Mouse (Mus musculus): ENCODE results near the gene Trim65. TPM values are rescaled to one million over a fixed set of nuclear protein-coding genes. Genes with fewer than 3 reads are reported as not detected.

Gene Trim65
- polyA plus RNA-seq (2012; rRNA removed; ENCODE audit: low replicate concordance) = 20.6 and 27.9 TPM in 2 replicates

DNA sequence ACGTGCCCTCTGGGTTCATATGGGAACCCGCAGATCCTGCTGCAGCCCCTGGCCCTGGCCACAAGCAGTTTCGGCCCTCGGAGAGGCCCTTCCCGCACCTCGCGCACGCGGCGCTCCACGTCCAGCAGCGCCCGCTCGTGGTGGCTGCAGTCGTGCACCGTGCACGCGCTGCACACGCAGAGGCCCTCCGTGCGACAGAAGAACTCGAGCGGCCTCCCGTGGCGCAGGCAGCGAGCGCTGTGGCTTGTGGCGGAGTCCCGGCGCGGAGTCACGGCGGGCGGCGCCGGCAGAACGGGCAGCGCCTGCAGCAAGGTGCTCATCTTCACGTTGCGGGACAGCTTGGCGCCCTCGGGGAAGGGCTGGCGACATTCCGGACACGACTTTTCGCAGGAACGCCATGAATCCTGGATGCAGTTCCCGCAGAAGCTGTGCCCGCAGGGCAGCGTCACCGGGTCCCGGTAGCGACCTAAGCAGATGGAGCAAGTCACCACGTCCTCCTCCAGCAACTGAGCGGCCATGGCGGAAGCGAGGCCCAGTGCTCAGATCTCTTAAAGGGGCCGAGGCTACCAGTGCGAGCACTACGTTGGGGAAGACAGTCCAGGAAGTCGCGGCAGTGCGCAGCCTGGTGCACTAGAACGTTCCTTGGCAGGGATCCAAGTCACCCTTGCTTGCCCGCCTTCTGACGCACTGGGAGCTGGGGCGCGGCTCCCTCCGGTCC, at the start of gene Trim65:
Gene Trim65, minus strand, starts transcription at position 641 of the 718 bp plus-strand sequence.

DNA sequence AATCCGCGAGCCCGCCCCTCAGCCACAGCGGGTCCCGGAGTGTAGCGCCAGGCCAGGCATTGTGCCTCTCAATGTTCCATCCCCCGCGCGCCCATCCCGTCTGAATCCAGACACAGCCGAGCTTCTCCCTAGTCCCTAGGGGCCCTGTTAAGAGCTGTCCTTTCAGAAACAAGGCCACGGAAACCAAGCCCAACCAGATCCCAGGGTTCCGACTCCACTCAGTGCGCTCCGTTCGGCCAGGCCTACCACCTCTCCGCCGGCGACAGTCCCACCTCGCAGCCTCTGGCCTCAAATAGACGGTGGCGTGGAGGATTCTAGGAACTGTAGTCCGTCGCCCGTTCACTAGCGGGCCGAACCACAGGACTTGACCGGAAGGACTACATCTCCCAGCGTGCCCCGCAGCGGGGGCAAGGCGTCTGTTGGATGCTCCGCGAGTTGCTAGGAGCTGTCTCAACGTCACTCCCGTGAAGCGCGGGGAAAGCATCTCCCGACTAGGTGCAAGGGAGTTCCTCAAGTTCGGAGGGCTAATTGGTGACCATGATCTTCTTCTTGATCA, 37.0 kb upstream of the Trim65 start, which contains the start of gene Fbf1:
Gene Fbf1, minus strand, starts transcription at position 283 of the 556 bp plus-strand sequence.

DNA sequence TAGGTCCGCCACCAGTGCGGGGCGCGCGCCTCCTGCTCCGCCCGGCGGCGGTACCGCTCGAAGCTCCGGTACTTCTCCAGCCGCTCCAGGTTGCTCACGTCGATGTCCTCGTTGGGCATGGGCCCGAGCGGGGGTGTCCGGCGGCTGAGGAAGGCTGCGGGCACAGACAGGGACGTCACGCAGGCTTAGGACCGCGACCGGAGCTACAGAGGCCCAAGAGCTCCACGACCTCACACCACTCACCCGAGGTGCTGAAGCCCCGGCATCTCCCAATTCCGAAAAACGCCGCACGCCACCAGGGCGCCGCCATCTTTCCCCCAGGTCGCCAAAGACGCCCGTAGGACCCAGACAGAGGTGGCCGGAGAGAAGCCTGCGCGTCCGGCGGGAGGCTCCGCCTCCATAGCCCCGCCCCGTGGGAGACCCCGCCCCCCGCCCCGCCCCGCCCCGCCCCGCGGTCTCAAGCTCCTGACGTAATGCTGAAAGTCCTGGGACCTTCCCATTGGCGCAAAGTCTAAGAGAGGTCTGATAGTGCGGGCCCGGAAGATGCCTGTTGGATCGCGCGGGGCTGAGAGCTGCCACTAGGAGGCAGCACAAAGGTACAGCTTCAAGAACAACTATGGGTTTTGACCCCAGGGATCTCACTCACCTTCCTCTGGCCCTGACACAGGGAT, 7.7 kb upstream of the Trim65 start, which contains the start of gene Mrpl38:
Gene Mrpl38, minus strand, starts transcription at position 401 of the 671 bp plus-strand sequence.

DNA sequence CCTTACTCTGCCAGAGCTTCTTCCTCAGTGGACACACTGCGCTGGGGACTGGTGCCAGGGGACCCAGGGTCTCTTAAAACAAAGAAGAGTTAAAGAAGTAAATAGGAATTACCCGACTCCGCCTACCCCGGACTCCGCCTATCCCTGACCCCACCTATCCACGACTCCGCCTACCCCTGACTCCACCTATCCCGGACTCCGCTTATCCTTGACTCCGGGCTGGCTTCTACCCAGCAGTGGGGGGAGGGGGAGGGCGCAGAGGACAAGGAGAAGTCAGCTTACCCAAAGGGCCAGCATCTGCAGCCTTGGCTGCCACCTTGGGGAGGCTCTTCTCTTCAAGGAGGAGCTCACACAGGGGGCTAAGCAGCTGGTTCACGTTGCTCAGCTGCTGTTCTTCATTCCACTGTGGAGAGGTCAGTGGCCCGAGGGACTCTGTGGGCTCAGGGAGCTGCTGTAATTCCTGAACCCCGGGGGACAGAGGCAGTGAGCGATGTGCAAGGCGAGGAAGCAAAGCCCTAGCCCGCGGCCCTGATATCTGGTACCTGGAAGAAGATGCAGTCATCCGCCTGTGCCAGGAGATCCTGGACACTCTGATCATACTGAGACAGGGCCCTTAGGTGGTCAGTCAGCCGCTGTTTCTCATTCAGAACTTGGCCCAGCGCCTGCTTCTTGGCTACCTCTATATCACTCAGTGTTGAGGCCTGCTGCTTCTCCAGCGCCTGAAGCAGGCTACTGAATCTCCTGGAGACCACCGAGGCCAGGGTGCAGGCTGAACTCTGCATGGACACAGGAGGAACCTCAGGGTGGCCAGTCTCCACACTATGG, 3.6 kb downstream of the Trim65 start, which contains the start of gene Trim47:
Gene Trim47, minus strand, starts transcription at position 55 of the 825 bp plus-strand sequence.

DNA sequence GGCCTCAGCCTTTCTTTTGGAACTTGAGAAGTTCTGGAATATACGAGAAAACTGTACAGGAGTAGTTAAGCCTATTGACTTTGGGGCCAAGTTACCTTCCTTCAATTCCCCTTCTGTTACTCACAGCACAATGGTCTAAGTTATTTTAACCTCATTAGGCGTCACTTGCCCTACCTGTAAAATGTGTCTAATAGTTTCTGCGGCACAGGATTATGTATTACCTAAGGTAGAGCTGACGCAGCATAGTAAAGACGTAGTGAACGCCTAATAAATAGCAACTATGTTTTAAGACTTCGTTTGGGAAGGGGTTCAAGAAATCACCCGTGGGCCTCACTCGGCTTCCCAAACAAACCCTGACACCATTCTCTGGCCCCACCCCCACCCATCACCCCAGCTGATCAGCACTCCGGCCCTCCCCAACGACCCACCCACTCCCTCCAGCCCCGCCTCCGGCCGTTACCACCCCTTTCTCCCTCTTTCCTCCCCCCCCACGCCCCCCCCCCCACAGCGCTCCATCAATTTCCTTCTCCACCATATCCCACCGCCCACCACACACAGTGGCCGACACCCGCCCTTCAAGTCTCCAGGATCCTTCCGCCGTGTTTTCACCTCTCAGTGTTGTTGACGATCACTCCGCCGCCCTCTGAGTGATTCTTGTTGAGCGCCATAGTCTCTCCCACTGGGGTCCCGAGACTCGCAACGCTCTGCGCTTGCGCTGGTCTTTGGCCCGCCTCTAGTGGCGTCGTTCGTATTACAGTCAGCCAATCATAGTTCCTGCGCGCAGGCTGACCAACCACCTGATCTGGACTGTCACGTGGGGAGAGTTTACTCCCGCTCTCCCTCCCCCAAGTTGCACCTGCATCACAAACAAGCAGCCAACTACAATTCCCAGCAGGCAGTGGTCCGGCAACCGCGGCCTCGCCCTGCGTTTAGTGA, 44.4 kb downstream of the Trim65 start, which contains the start of gene Wbp2:
Gene Wbp2, minus strand, starts transcription at position 738 of the 936 bp plus-strand sequence.

DNA sequence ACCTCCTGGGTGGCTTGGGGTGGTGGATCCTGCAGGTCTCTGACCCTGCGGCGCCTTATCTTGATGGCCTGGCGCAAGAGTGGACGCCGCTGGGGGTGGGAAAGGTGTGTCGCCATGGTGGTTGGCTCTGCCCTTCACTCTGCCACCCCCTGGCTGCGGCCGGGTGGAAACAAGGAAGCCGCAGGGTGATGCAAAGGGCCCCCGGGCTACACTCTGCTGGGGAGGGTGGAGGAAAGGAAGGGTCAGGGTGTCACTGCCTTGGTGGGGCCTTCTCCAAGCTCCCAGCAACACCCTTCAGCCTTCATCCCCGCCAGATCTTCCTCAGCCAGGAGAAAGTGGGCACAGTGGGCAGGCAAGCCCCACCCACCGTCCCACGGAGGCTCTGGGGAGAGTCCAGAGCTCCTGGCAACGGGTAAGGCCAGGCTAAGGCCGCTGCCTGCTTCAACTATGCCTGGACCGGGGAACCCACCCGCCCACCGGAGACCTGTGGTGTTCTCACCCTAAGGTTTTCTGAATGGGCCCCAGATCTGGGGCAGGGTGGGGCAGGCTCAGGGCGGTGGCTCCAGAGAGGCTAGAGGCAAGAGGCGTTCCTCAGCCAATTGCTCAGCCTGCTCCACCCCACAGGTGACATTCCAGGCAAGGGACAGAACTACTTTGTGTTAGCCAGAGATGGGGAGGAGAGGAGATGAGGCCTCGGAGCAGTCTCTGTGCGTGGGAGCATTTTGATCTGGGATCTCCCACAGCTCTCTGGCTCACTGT, 53.3 kb downstream of the Trim65 start, which contains the start of gene Unc13d:
Gene Unc13d, minus strand, starts transcription at position 516 of the 759 bp plus-strand sequence.

Other genes with a start within 250 kb of the Trim65 start
- 3.0 and 3.3 TPM in 2 replicates for gene Smim5, start 231.2 kb downstream of the Trim65 start, polyA plus RNA-seq (2012; rRNA removed; ENCODE audit: low replicate concordance)
- not detected in 2 replicates for gene Smim6, start 219.1 kb downstream of the Trim65 start, polyA plus RNA-seq (2012; rRNA removed; ENCODE audit: low replicate concordance)
- gene Sap30bp, start 197.8 kb downstream of the Trim65 start, polyA plus RNA-seq (2012; rRNA removed; ENCODE audit: low replicate concordance) = 24.7 and 26.8 TPM in 2 replicates
- 23.9 TPM in 2 replicates for gene Recql5, start 197.7 kb downstream of the Trim65 start, polyA plus RNA-seq (2012; rRNA removed; ENCODE audit: low replicate concordance)
- gene Itgb4, start 156.4 kb downstream of the Trim65 start, polyA plus RNA-seq (2012; rRNA removed; ENCODE audit: low replicate concordance) = 16.0 and 21.4 TPM in 2 replicates
- 28.6 and 54.6 TPM in 2 replicates for gene Galk1, start 118.4 kb downstream of the Trim65 start, polyA plus RNA-seq (2012; rRNA removed; ENCODE audit: low replicate concordance)
- 102 and 188 TPM in 2 replicates for gene H3f3b, start 103.2 kb downstream of the Trim65 start, polyA plus RNA-seq (2012; rRNA removed; ENCODE audit: low replicate concordance)
- 37.4 and 48.0 TPM in 2 replicates for gene Unk, start 100.8 kb downstream of the Trim65 start, polyA plus RNA-seq (2012; rRNA removed; ENCODE audit: low replicate concordance)
- 14.4 and 37.9 TPM in 2 replicates for gene Unc13d, start 53.2 kb downstream of the Trim65 start, polyA plus RNA-seq (2012; rRNA removed; ENCODE audit: low replicate concordance)
- 291 and 325 TPM in 2 replicates for gene Wbp2, start 44.1 kb downstream of the Trim65 start, polyA plus RNA-seq (2012; rRNA removed; ENCODE audit: low replicate concordance)
- gene Trim47, start 3.9 kb downstream of the Trim65 start, polyA plus RNA-seq (2012; rRNA removed; ENCODE audit: low replicate concordance) = 42.5 and 95.6 TPM in 2 replicates
- 44.1 and 64.5 TPM in 2 replicates for gene Mrpl38, start 7.7 kb upstream of the Trim65 start, polyA plus RNA-seq (2012; rRNA removed; ENCODE audit: low replicate concordance)
- 22.1 and 23.9 TPM in 2 replicates for gene Fbf1, start 37.0 kb upstream of the Trim65 start, polyA plus RNA-seq (2012; rRNA removed; ENCODE audit: low replicate concordance)
- 22.2 and 23.8 TPM in 2 replicates for gene Ten1, start 67.7 kb upstream of the Trim65 start, polyA plus RNA-seq (2012; rRNA removed; ENCODE audit: low replicate concordance)
- gene Acox1, start 67.9 kb upstream of the Trim65 start, polyA plus RNA-seq (2012; rRNA removed; ENCODE audit: low replicate concordance) = 109 and 191 TPM in 2 replicates
- gene Evpl, start 106.9 kb upstream of the Trim65 start, polyA plus RNA-seq (2012; rRNA removed; ENCODE audit: low replicate concordance) = 2.1 and 2.3 TPM in 2 replicates
- gene Srp68, start 143.1 kb upstream of the Trim65 start, polyA plus RNA-seq (2012; rRNA removed; ENCODE audit: low replicate concordance) = 30.3 and 47.4 TPM in 2 replicates
- 0.06 and 0.19 TPM in 2 replicates for gene Galr2, start 149.8 kb upstream of the Trim65 start, polyA plus RNA-seq (2012; rRNA removed; ENCODE audit: low replicate concordance)
- 27.4 and 47.5 TPM in 2 replicates for gene Exoc7, start 176.1 kb upstream of the Trim65 start, polyA plus RNA-seq (2012; rRNA removed; ENCODE audit: low replicate concordance)
- 1.7 and 4.5 TPM in 2 replicates for gene Foxj1, start 204.3 kb upstream of the Trim65 start, polyA plus RNA-seq (2012; rRNA removed; ENCODE audit: low replicate concordance)